Mouse (Mus musculus): ENCODE measurements around the gene Gdpd5. TPM values are rescaled to one million over a fixed set of nuclear protein-coding genes. Genes with fewer than 3 reads are reported as not detected.
A peak's percentile ranks its signal among the peaks of the same experiment; 100 is the strongest.

The Gdpd5 gene
- total and polyA plus RNA-seq, 3 experiments = 0.16 to 0.49 TPM; not detected in 1

GRCm38 (mm10) chr7:99450703-99451102 is 69.5 kb downstream of the Gdpd5 start:
- Histone ChIP-seq H3K4me1 (ENCODE audit: insufficient read depth, low read depth, low read length) (peaks cover 12% of the 10 kb centered on the region), H3K36me3 (replicated peaks) (no peaks in the 10 kb centered on the region), H3K9me3 (replicated peaks) (no peaks in the 10 kb centered on the region), H3K4me3 (ENCODE audit: low read depth, low read length) (no peak overlapping the region), H3K27me3 (ENCODE audit: insufficient read depth, low read length) (peaks cover 44% of the 10 kb centered on the region)
- DNase-seq (ENCODE audit: low spot score) = peak; percentile 65
- TF ChIP-seq CTCF (IDR thresholded peaks at IDR 0.05; ENCODE audit: low read depth, low read length) = peak; percentile 92
- TF ChIP-seq TAL1 (conservative IDR thresholded peaks at IDR 0.05; ENCODE audit: low read depth, low read length) = no peak
- peak; percentile 15; the same call in 1 of the 2 replicates for ATAC-seq (ENCODE audit: extremely low read depth, insufficient number of reproducible peaks, low FRiP score, poor library complexity, severe bottlenecking)

DNA sequence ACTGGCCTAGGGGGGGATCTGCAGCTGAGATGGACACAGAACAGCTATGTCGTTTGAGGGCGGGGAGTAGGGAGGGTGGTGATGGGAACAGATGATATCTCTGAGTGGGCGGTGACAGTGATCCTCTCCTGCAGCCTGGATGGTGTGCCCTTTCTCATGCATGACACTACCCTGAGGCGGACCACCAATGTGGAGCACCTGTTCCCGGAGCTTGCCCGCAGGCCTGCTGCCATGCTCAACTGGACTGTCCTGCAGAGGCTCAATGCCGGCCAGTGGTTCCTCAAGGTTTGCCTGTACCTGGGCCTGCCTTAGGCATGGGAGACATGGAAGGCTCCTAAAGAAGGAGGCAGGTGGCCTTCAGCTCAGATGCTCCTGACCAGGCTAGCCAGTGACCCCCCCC is 71.6 kb downstream of the Gdpd5 start:
- DNase-seq (ENCODE audit: low spot score) = no peak

DNA sequence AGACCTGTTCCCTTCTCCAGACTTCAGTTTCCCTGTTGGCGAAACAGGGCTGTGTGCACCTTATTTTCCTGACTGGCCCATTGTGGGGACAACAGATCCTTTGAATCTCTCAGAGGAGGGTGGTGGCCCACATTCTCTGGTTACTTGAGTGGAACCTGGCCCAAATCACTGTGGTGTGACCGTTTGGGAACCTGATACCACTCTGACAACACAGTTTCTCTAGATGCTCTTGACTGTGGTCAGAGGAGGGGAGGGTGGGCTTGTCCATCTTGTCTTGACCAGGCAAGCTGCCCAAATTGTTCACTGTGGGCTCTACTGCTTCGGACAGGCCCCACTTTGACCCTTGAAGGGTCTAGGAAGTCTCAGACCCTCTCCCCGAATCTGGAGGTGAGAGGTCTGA is 72.8 kb downstream of the Gdpd5 start:
- H3K36me3 ChIP-seq (replicated peaks) = no peaks in the 10 kb centered on the region
- H3K27me3 ChIP-seq (ENCODE audit: insufficient read depth, low read length) = peaks cover 53% of the 10 kb centered on the region
- no peaks in the 10 kb centered on the region for H3K9me3 ChIP-seq (replicated peaks)
- DNase-seq (ENCODE audit: low spot score) (no peak), ATAC-seq (ENCODE audit: extremely low read depth, insufficient number of reproducible peaks, low FRiP score, poor library complexity, severe bottlenecking) (no peak)
- H3K4me1 ChIP-seq (ENCODE audit: insufficient read depth, low read depth, low read length) = peaks cover 12% of the 10 kb centered on the region
- no peak overlapping the region for H3K4me3 ChIP-seq (ENCODE audit: low read depth, low read length)
- TF ChIP-seq GATA2 (IDR thresholded peaks at IDR 0.05; ENCODE audit: borderline replicate concordance, low read depth, low read length) (no peak), CTCF (IDR thresholded peaks at IDR 0.05; ENCODE audit: low read depth, low read length) (no peak), TAL1 (conservative IDR thresholded peaks at IDR 0.05; ENCODE audit: low read depth, low read length) (no peak), POLR2AphosphoS5 (IDR thresholded peaks at IDR 0.05; ENCODE audit: insufficient replicate concordance, low read depth, low read length) (no peak), GATA1 (IDR thresholded peaks at IDR 0.05; ENCODE audit: borderline replicate concordance, low read length) (no peak)

More for the DNA sequence above, 71.6 kb downstream of the Gdpd5 start:
- no peak for ATAC-seq (ENCODE audit: extremely low read depth, insufficient number of reproducible peaks, low FRiP score, poor library complexity, severe bottlenecking)
- Histone ChIP-seq H3K27me3 (ENCODE audit: insufficient read depth, low read length) (peaks cover 51% of the 10 kb centered on the region), H3K4me3 (ENCODE audit: low read depth, low read length) (no peak overlapping the region), H3K36me3 (replicated peaks) (no peaks in the 10 kb centered on the region), H3K9me3 (replicated peaks) (no peaks in the 10 kb centered on the region), H3K4me1 (ENCODE audit: insufficient read depth, low read depth, low read length) (peaks cover 12% of the 10 kb centered on the region)
- TF ChIP-seq TAL1 (conservative IDR thresholded peaks at IDR 0.05; ENCODE audit: low read depth, low read length) (no peak), GATA2 (IDR thresholded peaks at IDR 0.05; ENCODE audit: borderline replicate concordance, low read depth, low read length) (no peak), CTCF (IDR thresholded peaks at IDR 0.05; ENCODE audit: low read depth, low read length) (no peak), GATA1 (IDR thresholded peaks at IDR 0.05; ENCODE audit: borderline replicate concordance, low read length) (no peak), POLR2AphosphoS5 (IDR thresholded peaks at IDR 0.05; ENCODE audit: insufficient replicate concordance, low read depth, low read length) (no peak)

GRCm38 (mm10) chr7:99458849-99459248 is 77.6 kb downstream of the Gdpd5 start:
- TF ChIP-seq CTCF (IDR thresholded peaks at IDR 0.05; ENCODE audit: low read depth, low read length) (no peak), TAL1 (conservative IDR thresholded peaks at IDR 0.05; ENCODE audit: low read depth, low read length) (no peak), GATA2 (IDR thresholded peaks at IDR 0.05; ENCODE audit: borderline replicate concordance, low read depth, low read length) (no peak), GATA1 (IDR thresholded peaks at IDR 0.05; ENCODE audit: borderline replicate concordance, low read length) (no peak), POLR2AphosphoS5 (IDR thresholded peaks at IDR 0.05; ENCODE audit: insufficient replicate concordance, low read depth, low read length) (no peak)
- no peak for ATAC-seq (ENCODE audit: extremely low read depth, insufficient number of reproducible peaks, low FRiP score, poor library complexity, severe bottlenecking)
- Histone ChIP-seq H3K4me1 (ENCODE audit: insufficient read depth, low read depth, low read length) (no peaks in the 10 kb centered on the region), H3K27me3 (ENCODE audit: insufficient read depth, low read length) (peaks cover 54% of the 10 kb centered on the region), H3K36me3 (replicated peaks) (no peaks in the 10 kb centered on the region), H3K4me3 (ENCODE audit: low read depth, low read length) (no peak overlapping the region), H3K9me3 (replicated peaks) (no peaks in the 10 kb centered on the region)
- DNase-seq (ENCODE audit: low spot score) = no peak

DNA sequence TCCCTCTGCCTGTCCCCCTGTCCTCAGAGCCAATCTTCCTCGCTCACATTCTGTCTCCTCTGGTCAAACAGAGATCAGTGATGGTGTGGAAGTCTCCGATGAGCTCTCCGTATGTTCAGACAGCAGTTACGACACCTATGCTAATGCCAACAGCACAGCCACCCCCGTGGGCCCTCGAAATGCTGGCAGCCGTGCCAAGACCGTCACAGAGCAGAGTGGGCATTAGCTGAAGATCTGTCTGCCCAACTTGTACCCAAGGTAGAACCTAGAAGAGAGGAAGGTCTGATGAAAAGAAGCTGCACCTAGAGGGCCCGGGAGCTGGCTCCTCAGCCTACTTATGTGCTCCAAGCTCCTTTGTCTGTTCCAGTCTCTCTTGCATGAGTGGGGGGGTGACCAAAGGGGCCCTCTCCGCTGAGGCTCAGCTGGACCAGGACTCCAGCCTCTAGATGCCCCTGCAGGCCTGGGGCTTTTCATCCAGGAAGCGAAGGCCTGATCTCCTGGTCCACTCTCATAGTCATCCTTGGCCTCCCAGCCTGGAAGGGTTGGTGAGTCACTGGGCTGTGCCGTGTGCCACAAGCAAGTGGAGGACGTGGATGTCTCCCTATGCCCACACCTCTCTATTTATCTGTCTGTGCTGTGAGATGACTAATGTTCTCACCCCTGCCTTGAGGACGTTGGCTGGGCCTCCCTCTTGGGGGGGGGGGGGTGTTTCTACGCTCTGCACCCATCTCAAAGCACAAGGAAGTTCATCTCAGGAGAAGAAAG is 78.9 kb downstream of the Gdpd5 start:
- Histone ChIP-seq H3K9me3 (replicated peaks) (no peaks in the 10 kb centered on the region), H3K27me3 (ENCODE audit: insufficient read depth, low read length) (peaks cover 48% of the 10 kb centered on the region), H3K36me3 (replicated peaks) (no peaks in the 10 kb centered on the region), H3K4me1 (ENCODE audit: insufficient read depth, low read depth, low read length) (no peaks in the 10 kb centered on the region; the same call in 1 of the 2 replicates), H3K4me3 (ENCODE audit: low read depth, low read length) (no peak overlapping the region)
- ATAC-seq (ENCODE audit: extremely low read depth, insufficient number of reproducible peaks, low FRiP score, poor library complexity, severe bottlenecking) (no peak), DNase-seq (ENCODE audit: low spot score) (no peak)
- TF ChIP-seq CTCF (IDR thresholded peaks at IDR 0.05; ENCODE audit: low read depth, low read length) (no peak), GATA2 (IDR thresholded peaks at IDR 0.05; ENCODE audit: borderline replicate concordance, low read depth, low read length) (no peak), POLR2AphosphoS5 (IDR thresholded peaks at IDR 0.05; ENCODE audit: insufficient replicate concordance, low read depth, low read length) (no peak), TAL1 (conservative IDR thresholded peaks at IDR 0.05; ENCODE audit: low read depth, low read length) (no peak), GATA1 (IDR thresholded peaks at IDR 0.05; ENCODE audit: borderline replicate concordance, low read length) (no peak)

DNA sequence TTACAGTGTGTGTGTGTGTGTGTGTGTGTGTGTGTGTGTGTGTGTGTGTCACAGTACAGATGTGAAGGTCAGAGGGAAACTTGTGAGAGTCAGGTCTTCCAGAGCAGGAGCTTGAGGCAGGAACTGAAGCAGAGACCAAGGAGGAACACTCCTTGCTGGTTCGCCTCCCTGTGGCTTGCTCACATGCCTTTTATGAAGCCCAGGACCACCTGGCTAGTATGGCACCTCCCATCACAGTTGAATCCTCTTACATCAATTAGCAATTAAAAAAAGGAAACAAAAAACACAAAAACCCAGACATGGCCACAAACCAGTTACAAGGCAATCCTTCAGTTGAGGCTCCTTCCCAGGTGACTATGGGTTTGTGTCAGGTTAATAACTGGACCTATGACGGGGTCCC is 81.9 kb downstream of the Gdpd5 start:
- ATAC-seq (ENCODE audit: extremely low read depth, insufficient number of reproducible peaks, low FRiP score, poor library complexity, severe bottlenecking) (no peak), DNase-seq (ENCODE audit: low spot score) (no peak)
- no peak for TF ChIP-seq GATA1 (IDR thresholded peaks at IDR 0.05; ENCODE audit: borderline replicate concordance, low read length)
- no peak for TF ChIP-seq GATA2 (IDR thresholded peaks at IDR 0.05; ENCODE audit: borderline replicate concordance, low read depth, low read length)
- TF ChIP-seq POLR2AphosphoS5 (IDR thresholded peaks at IDR 0.05; ENCODE audit: insufficient replicate concordance, low read depth, low read length) = no peak
- no peak for TF ChIP-seq TAL1 (conservative IDR thresholded peaks at IDR 0.05; ENCODE audit: low read depth, low read length)
- TF ChIP-seq CTCF (IDR thresholded peaks at IDR 0.05; ENCODE audit: low read depth, low read length) = no peak
- H3K27me3 ChIP-seq (ENCODE audit: insufficient read depth, low read length) = peaks cover 38% of the 10 kb centered on the region
- peaks cover 3% of the 10 kb centered on the region for H3K9me3 ChIP-seq (replicated peaks)
- no peaks in the 10 kb centered on the region; the same call in 1 of the 2 replicates for H3K4me1 ChIP-seq (ENCODE audit: insufficient read depth, low read depth, low read length)
- H3K36me3 ChIP-seq (replicated peaks) = peaks cover 3% of the 10 kb centered on the region
- no peak overlapping the region for H3K4me3 ChIP-seq (ENCODE audit: low read depth, low read length)
